Mouse (Mus musculus) midbrain, embryonic 12.5 days (tissue): ENCODE data around the gene Napb. TPM values are rescaled to one million over a fixed set of nuclear protein-coding genes. Genes with fewer than 3 reads are reported as not detected.

Source experiments
- polyA plus RNA-seq: library from polyadenylated mRNA; unstranded; fragments of >200 nt; fragmentation: Nextera tagmentation; extraction: Ambion mirVana; gene quantifications from 2 replicates; pipeline ENCODE4 v1.2.1, GENCODE M21; 2016

Gene Napb
- polyA plus RNA-seq, 1 experiment from 2014 or later = 22.9 TPM

Other genes with a start within 250 kb of the Napb start
- 87.3 and 97.9 TPM in 2 replicates for gene Nxt1, start 59.9 kb downstream of the Napb start, polyA plus RNA-seq
- 22.1 and 23.6 TPM in 2 replicates for gene Gzf1, start 51.4 kb downstream of the Napb start, polyA plus RNA-seq
- gene Cstl1, start 17.9 kb upstream of the Napb start, polyA plus RNA-seq = not detected in 2 replicates
- gene Cst11, start 39.0 kb upstream of the Napb start, polyA plus RNA-seq = not detected in 2 replicates
- not detected in 2 replicates for gene 8030411F24Rik, start 49.5 kb upstream of the Napb start, polyA plus RNA-seq
- gene Cst12, start 56.9 kb upstream of the Napb start, polyA plus RNA-seq = not detected in 2 replicates
- gene Cst8, start 66.3 kb upstream of the Napb start, polyA plus RNA-seq = not detected in 2 replicates
- not detected in 2 replicates for gene Cst13, start 87.6 kb upstream of the Napb start, polyA plus RNA-seq
- not detected in 2 replicates for gene Cst9, start 102.7 kb upstream of the Napb start, polyA plus RNA-seq
- gene 9230104L09Rik, start 132.6 kb upstream of the Napb start, polyA plus RNA-seq = not detected in 2 replicates
- gene Cst3, start 143.2 kb upstream of the Napb start, polyA plus RNA-seq = 325 and 355 TPM in 2 replicates